8 mouse cellular contexts compared by ENCODE assay signal in genomic region chrX:48623379-48624053, GRCm38 (mm10). TPM values are rescaled to one million over a fixed set of nuclear protein-coding genes. Genes with fewer than 3 reads are reported as not detected.
DNase-seq lines count a peak whose midpoint lies in the region; ATAC-seq and TF ChIP-seq lines count a peak whose summit lies in the region.

Gene Slc25a14 (plus strand): TSS chrX:48623413.

- peaks cover 9% of the 10 kb centered on the region; the same call in 1 of the 2 replicates for H3K4me1 ChIP-seq in G1E (ENCODE audit: insufficient read depth, low read depth, low read length)
- H3K4me1 ChIP-seq in cerebellum, adult 2 months (ENCODE audit: control insufficient read depth, insufficient read depth, low read length) = no peaks in the 10 kb centered on the region
- H3K4me1 ChIP-seq in forebrain, postnatal 0 days (ENCODE audit: insufficient read depth) = 0 out of 2 replicates have a peak, but pooled peaks cover 4% of the 10 kb centered on the region
- H3K4me1 ChIP-seq in lung, embryonic 16.5 days (replicated peaks; ENCODE audit: control insufficient read depth, insufficient read depth, low read length) = no peaks in the 10 kb centered on the region

- H3K9me3 ChIP-seq in G1E (replicated peaks) = no peaks in the 10 kb centered on the region
- no peaks in the 10 kb centered on the region for H3K9me3 ChIP-seq in forebrain, postnatal 0 days (ENCODE audit: low read length)
- H3K9me3 ChIP-seq in lung, embryonic 16.5 days (ENCODE audit: control insufficient read depth, low read length) = no peaks in the 10 kb centered on the region

- peak within 1 kb of the TSS; percentile 81 for H3K4me3 ChIP-seq in G1E (ENCODE audit: low read depth, low read length)
- H3K4me3 ChIP-seq in cerebellum, adult 2 months (replicated peaks; ENCODE audit: insufficient read depth, low read depth, low read length) = peak within 1 kb of the TSS; percentile 88
- H3K4me3 ChIP-seq in forebrain, postnatal 0 days (ENCODE audit: low read depth, low read length) = peak within 1 kb of the TSS; percentile 57
- peak within 1 kb of the TSS; percentile 62 for H3K4me3 ChIP-seq in lung, embryonic 16.5 days (ENCODE audit: low read length)

- H3K9ac ChIP-seq in forebrain, postnatal 0 days = peak within 1 kb of the TSS; percentile 59
- H3K9ac ChIP-seq in lung, embryonic 16.5 days (ENCODE audit: low read length) = peak within 1 kb of the TSS; percentile 65

- H3K4me2 ChIP-seq in forebrain, postnatal 0 days (ENCODE audit: low read depth) = peak within 1 kb of the TSS; percentile 49
- peak within 1 kb of the TSS; percentile 68 for H3K4me2 ChIP-seq in lung, embryonic 16.5 days (ENCODE audit: low read depth, low read length)

- H3K36me3 ChIP-seq in G1E (replicated peaks) = peaks cover 2% of the 10 kb centered on the region
- no peaks in the 10 kb centered on the region for H3K36me3 ChIP-seq in forebrain, postnatal 0 days (ENCODE audit: insufficient read depth)
- no peaks in the 10 kb centered on the region for H3K36me3 ChIP-seq in lung, embryonic 16.5 days (ENCODE audit: control insufficient read depth, insufficient read depth, low read length)

- peak; percentile 94 for ATAC-seq in G1E (ENCODE audit: extremely low read depth, insufficient number of reproducible peaks, low FRiP score, poor library complexity, severe bottlenecking)
- peak; percentile 99 for ATAC-seq in forebrain, postnatal 0 days
- ATAC-seq in lung, embryonic 16.5 days (ENCODE audit: low read depth) = peak; percentile 98

- DNase-seq in G1E (ENCODE audit: low spot score) = peak; percentile 60
- DNase-seq in cerebellum, adult 2 months = peak; percentile 82 to 84
- DNase-seq in forebrain, postnatal 0 days = peak; percentile 91
- DNase-seq in heart, postnatal 4 days = peak; percentile 76
- peak; percentile 53 for DNase-seq in layer of hippocampus, adult 9-10 months (ENCODE audit: low spot score)
- peak; percentile 27 for DNase-seq in ovary, postnatal 10 days (ENCODE audit: low spot score)
- DNase-seq in thymus, postnatal 10 days (ENCODE audit: low spot score in 2 of 2) = peak; percentile 54 to 60

- H3K27me3 ChIP-seq in G1E (ENCODE audit: insufficient read depth, low read length) = no peaks in the 10 kb centered on the region
- no peaks in the 10 kb centered on the region for H3K27me3 ChIP-seq in cerebellum, adult 2 months (ENCODE audit: control insufficient read depth, insufficient read depth, low read length)
- H3K27me3 ChIP-seq in forebrain, postnatal 0 days (ENCODE audit: insufficient read depth, low read length) = no peaks in the 10 kb centered on the region
- H3K27me3 ChIP-seq in lung, embryonic 16.5 days (ENCODE audit: control insufficient read depth, insufficient read depth, low read depth, low read length) = no peaks in the 10 kb centered on the region

- peak within 1 kb of the TSS; percentile 35; the same call in 1 of the 2 replicates for H3K27ac ChIP-seq in cerebellum, adult 2 months (ENCODE audit: insufficient read depth, low read length)
- H3K27ac ChIP-seq in forebrain, postnatal 0 days (ENCODE audit: low read depth, low read length) = peak within 1 kb of the TSS; percentile 88
- peak within 1 kb of the TSS; percentile 87 for H3K27ac ChIP-seq in lung, embryonic 16.5 days (ENCODE audit: low read length)

- 5% methylated on average over 38 of the region's 38 CpGs for WGBS in cerebellum, adult 2 months
- WGBS in forebrain, postnatal 0 days = 20% methylated on average over 38 of the region's 38 CpGs
- WGBS in lung, embryonic 16.5 days = 14% methylated on average over 36 of the region's 38 CpGs

- TF ChIP-seq CTCF in G1E (IDR thresholded peaks at IDR 0.05; ENCODE audit: low read depth, low read length) = no peak
- no peak for TF ChIP-seq CTCF in cerebellum, adult 2 months (IDR thresholded peaks at IDR 0.05; ENCODE audit: borderline replicate concordance, insufficient read depth, low read depth, low read length)
- no peak for TF ChIP-seq CTCF in forebrain, postnatal 0 days (IDR thresholded peaks at IDR 0.05; ENCODE audit: low read depth)

- peak; percentile 49; the same call in 1 of the 2 replicates for TF ChIP-seq POLR2A in cerebellum, adult 2 months (IDR thresholded peaks at IDR 0.05; ENCODE audit: borderline replicate concordance, insufficient read depth, low read length)

RNA-seq across cellular contexts. Expression of gene Slc25a14, which starts in this region (rescaled TPM):
- total RNA-seq in G1E (2014; fragmentation: Nextera tagmentation) = 5.1 and 5.6 TPM in 2 replicates
- total RNA-seq in G1E (2017) = 11.8 and 17.0 TPM in 2 replicates
- polyA plus RNA-seq in G1E (2012) = 0.21 and 0.29 TPM in 2 replicates
- polyA plus RNA-seq in cerebellum, adult 2 months (2012; rRNA removed) = 33.4 and 34.7 TPM in 2 replicates
- total RNA-seq in forebrain, postnatal 0 days (2014; rRNA removed) = 25.9 and 26.8 TPM in 2 replicates
- polyA plus RNA-seq in forebrain, postnatal 0 days (2015; fragmentation: Nextera tagmentation; extraction: Ambion mirVana) = 51.9 and 54.2 TPM in 2 replicates
- total RNA-seq in heart, postnatal 4 days (2021) = 1 to 10 TPM; 3.9 to 4.2 TPM
- polyA plus RNA-seq in lung, embryonic 16.5 days (2015; fragmentation: Nextera tagmentation; extraction: Ambion mirVana) = 14.5 and 15.8 TPM in 2 replicates

Comparison
In these comparisons a context has a peak if more than half of its experiments do, and no peak if none do; other contexts are left out.
1. Peak in every context shown above with its lines: DNase-seq, ATAC-seq, H3K4me3 ChIP-seq and H3K27ac ChIP-seq.
2. RNA of gene Slc25a14 (polyA plus RNA-seq): 51.9 to 54.2 TPM in forebrain, postnatal 0 days, 33.4 to 34.7 TPM in cerebellum, adult 2 months and 14.5 to 15.8 TPM in lung, embryonic 16.5 days; 0.21 to 0.29 TPM in G1E; every median in the first group is over 10 times any median in the second.
3. DNase-seq: peak in every context shown above with its lines; median percentile 91 in forebrain, postnatal 0 days; 83 in cerebellum, adult 2 months; 76 in heart, postnatal 4 days; 60 in G1E; 57 in thymus, postnatal 10 days; 53 in layer of hippocampus, adult 9-10 months; 27 in ovary, postnatal 10 days.
4. H3K27ac ChIP-seq: peak in every context shown above with its lines; median percentile 88 in forebrain, postnatal 0 days; 87 in lung, embryonic 16.5 days; 35 in cerebellum, adult 2 months.